ENCODE assay signal across 9 mouse cellular contexts in genomic region chr9:117393626-117394525, GRCm38 (mm10).
DNase-seq lines count a peak whose midpoint lies in the region; ATAC-seq and TF ChIP-seq lines count a peak whose summit lies in the region.
"Had no signal": no experiment of that assay in that cellular context is flagged by ENCODE, and none has a peak within 500 bp of the region (broad histone marks: within the 10 kb centered on the region; RNA-seq: fewer than 3 reads in every experiment).

No protein-coding gene starts in this region.

- no peak overlapping the region for H3K9ac ChIP-seq in heart, embryonic 14.5 days (ENCODE audit: low read length)
- H3K9ac ChIP-seq in stomach, embryonic 16.5 days (ENCODE audit: low read length), result no peak overlapping the region

- no peaks in the 10 kb centered on the region for H3K36me3 ChIP-seq in heart, embryonic 14.5 days (ENCODE audit: control insufficient read depth, insufficient read depth, low read length)
- H3K36me3 ChIP-seq in stomach, embryonic 16.5 days (ENCODE audit: control insufficient read depth, insufficient read depth, low read length), result no peaks in the 10 kb centered on the region

- H3K27me3 ChIP-seq in heart, embryonic 14.5 days (ENCODE audit: control insufficient read depth, insufficient read depth, low read length), result no peaks in the 10 kb centered on the region
- no peaks in the 10 kb centered on the region for H3K27me3 ChIP-seq in stomach, embryonic 16.5 days (ENCODE audit: control insufficient read depth, insufficient read depth, low read length)
- H3K27me3 ChIP-seq: Patski had no signal

- H3K9me3 ChIP-seq in heart, embryonic 14.5 days (ENCODE audit: control insufficient read depth, low read length), result no peaks in the 10 kb centered on the region
- no peaks in the 10 kb centered on the region for H3K9me3 ChIP-seq in stomach, embryonic 16.5 days (replicated peaks; ENCODE audit: control insufficient read depth, low read length)

- H3K4me1 ChIP-seq in heart, embryonic 14.5 days (ENCODE audit: control insufficient read depth in 2 of 2, insufficient read depth in 2 of 2, low read length in 2 of 2), result peaks cover 2 to 9% of the 10 kb centered on the region in 2 experiments; a peak in 2 of 4 replicates
- no peaks in the 10 kb centered on the region for H3K4me1 ChIP-seq in stomach, embryonic 16.5 days (ENCODE audit: control insufficient read depth, insufficient read depth, low read length)

- DNase-seq in layer of hippocampus, adult 11-12 months (ENCODE audit: low spot score), result peak; percentile 6
- no peak for DNase-seq in layer of hippocampus, adult 2 months (ENCODE audit: low spot score in 2 of 2)
- DNase-seq in brain, adult 2 months (ENCODE audit: low read depth, low spot score), result peak; percentile 22
- peak; percentile 85 to 90 for DNase-seq in kidney, postnatal 4 days
- no peak for DNase-seq in thymus, postnatal 25 days
- no peak for DNase-seq in embryo, embryonic 9.5 days (ENCODE audit: extremely low spot score)

- no peak for TF ChIP-seq CTCF in layer of hippocampus, adult 2 months (conservative IDR thresholded peaks at IDR 0.05)

- H3K4me3 ChIP-seq in layer of hippocampus, adult 2 months, result no peak overlapping the region
- H3K4me3 ChIP-seq in heart, embryonic 14.5 days (ENCODE audit: control insufficient read depth in 1 of 2, insufficient read depth in 1 of 2, low read depth in 1 of 2, low read length in 2 of 2), result no peak overlapping the region
- H3K4me3 ChIP-seq in stomach, embryonic 16.5 days (replicated peaks; ENCODE audit: low read length), result no peak overlapping the region

- peak overlapping the region; percentile 14 for H3K4me2 ChIP-seq in heart, embryonic 14.5 days (ENCODE audit: low read length)
- H3K4me2 ChIP-seq in stomach, embryonic 16.5 days (ENCODE audit: low read depth, low read length), result peak overlapping the region; percentile 26; the same call in 1 of the 2 replicates

- 38% methylated on average over 18 of the region's 18 CpGs for WGBS in heart, embryonic 14.5 days
- 43% methylated on average over 18 of the region's 18 CpGs for whole genome bisulfite sequencing in stomach, embryonic 16.5 days

- ATAC-seq in heart, embryonic 14.5 days (ENCODE audit: insufficient number of reproducible peaks, insufficient read depth, low FRiP score, low read depth), result peak; percentile 73; the same call in 1 of the 2 replicates
- ATAC-seq in stomach, embryonic 16.5 days (ENCODE audit: insufficient read depth, low FRiP score), result no peak
- ATAC-seq: Patski had no signal

- H3K27ac ChIP-seq in layer of hippocampus, adult 2 months, result no peak overlapping the region
- no peak overlapping the region for H3K27ac ChIP-seq in heart, embryonic 14.5 days (replicated peaks in 1 of 2; ENCODE audit: control insufficient read depth in 1 of 2, insufficient read depth in 1 of 2, low read depth in 2 of 2, low read length in 2 of 2)
- no peak overlapping the region for H3K27ac ChIP-seq in stomach, embryonic 16.5 days (ENCODE audit: low read length)

Comparison
In these comparisons a context has a peak if more than half of its experiments do, and no peak if none do; other contexts are left out.
1. DNase-seq: peak in layer of hippocampus, adult 11-12 months (single experiment), brain, adult 2 months (single experiment) and kidney, postnatal 4 days (2 of 2); none in layer of hippocampus, adult 2 months (0 of 2), thymus, postnatal 25 days (single experiment) and embryo, embryonic 9.5 days (single experiment).